Mouse (Mus musculus) olfactory bulb, adult 2 months (tissue): ENCODE data around the gene Acvrl1.

Experiments
- CTCF ChIP-seq: fragments of 200-500 bp; IDR thresholded peaks from 2 replicates; pipeline ENCODE4 v1.5.1; 2012; ENCODE audit warnings: low read depth, mild to moderate bottlenecking, low read length, moderate library complexity; ENCODE audit not compliant: insufficient read depth
- POLR2A ChIP-seq: fragments of 200-500 bp; IDR thresholded peaks from 2 replicates; pipeline ENCODE4 v1.6.1; 2012; ENCODE audit warnings: mild to moderate bottlenecking, low read depth, low read length, moderate library complexity; ENCODE audit not compliant: insufficient read depth

- TF ChIP-seq POLR2A (no peak), CTCF (no peak)
These were observed 1.3 kb upstream of the Acvrl1 start for GRCm38 (mm10) chr15:101126876-101127544.
